Mouse (Mus musculus) bone marrow, adult 2 months (tissue): ENCODE measurements around the gene Fgf10.

Source experiments
- CTCF ChIP-seq: fragments of 200-500 bp; IDR thresholded peaks from 2 replicates; pipeline ENCODE4 v1.5.1; 2011; ENCODE audit warnings: low read length, control low read depth; ENCODE audit not compliant: control insufficient read depth, insufficient read depth
- POLR2A ChIP-seq: fragments of 200-500 bp; IDR thresholded peaks from 2 replicates; pipeline ENCODE4 v1.6.1; 2011; ENCODE audit warnings: low read depth, mild to moderate bottlenecking, control low read depth, low read length, borderline replicate concordance; ENCODE audit not compliant: control insufficient read depth

DNA sequence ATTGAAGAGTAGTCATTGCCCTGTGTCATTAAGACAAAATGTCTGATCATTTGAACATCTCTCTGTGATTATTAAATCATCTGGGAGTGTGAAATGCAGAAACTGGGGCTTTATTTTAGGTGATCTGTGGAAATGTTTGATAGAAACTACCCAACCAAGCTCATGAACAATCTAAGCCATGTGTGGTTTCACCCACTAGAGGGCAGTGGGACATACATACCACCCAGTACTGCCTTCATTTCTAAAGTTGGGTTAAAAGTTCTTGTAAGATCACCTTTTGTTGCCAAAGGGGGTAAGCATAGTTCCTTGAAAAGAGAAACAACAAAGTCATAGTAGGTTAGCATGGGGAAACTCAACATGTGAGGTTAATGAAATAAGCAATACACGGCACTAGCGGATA is 93.4 kb downstream of the Fgf10 start:
- no peak for TF ChIP-seq CTCF
- no peak for TF ChIP-seq POLR2A
